Mouse (Mus musculus) Patski (cell line): Measurements from ENCODE around the gene Asb18. TPM values are rescaled to one million over a fixed set of nuclear protein-coding genes. Genes with fewer than 3 reads are reported as not detected.

Source experiments
- ATAC-seq: fragments of 100-300 bp; one replicate; pipeline ENCODE4 v1.8.0; 2021
- CTCF ChIA-PET: fragments of 350-600 bp; sonication (Branson Sonifier 250); formaldehyde crosslinking; loops from one replicate; lab custom pipeline; 2022; ENCODE audit warnings: inconsistent platforms; lab: Charles Lee
- POLR2A ChIA-PET: fragments of 350-600 bp; sonication (Branson Sonifier 250); formaldehyde crosslinking; loops from one replicate; lab custom pipeline; 2022; ENCODE audit warnings: antibody characterized with exemption, inconsistent platforms; lab: Charles Lee
- DNase-seq: peaks from one replicate; pipeline ENCODE4 v3.0.0-alpha.2; 2011; ENCODE audit warnings: low read depth, low spot score
- H3K27me3 ChIP-seq: fragments of 371-371 bp; one replicate; pipeline ENCODE4 v1.5.1; 2021
- CTCF ChIP-seq: fragments of 100-300 bp; IDR thresholded peaks from one replicate; pipeline ENCODE4 v1.5.1; 2021
- in situ Hi-C: fragments of 300-500 bp; cut with MboI; formaldehyde crosslinking; loops from 3 replicates; pipeline ENCODE4 v1.11.1; 2018; ENCODE audit warnings: low pct_unique_long_range_greater_than_20kb, mixed read lengths
- polyA plus RNA-seq: library from polyadenylated mRNA; unstranded; gene quantifications from one replicate; pipeline ENCODE4 v1.2.3, GENCODE M21; 2021

Gene Asb18
- polyA plus RNA-seq, 1 experiment from 2014 or later, result not detected

GRCm38 (mm10) chr1:89934316-89935260 is 79.9 kb downstream of the Asb18 start:
- ATAC-seq (no peak), DNase-seq (no peak)
- no peak for TF ChIP-seq CTCF
- POLR2A ChIA-PET, result no interaction called here
- in situ Hi-C loops, result loop anchor here (5.0 kb wide), 2 partner anchors 162 to 292 kb away; no protein-coding TSS in a partner anchor
- CTCF ChIA-PET, result no interaction called here
- peaks cover 5% of the 10 kb centered on the region for H3K27me3 ChIP-seq

DNA sequence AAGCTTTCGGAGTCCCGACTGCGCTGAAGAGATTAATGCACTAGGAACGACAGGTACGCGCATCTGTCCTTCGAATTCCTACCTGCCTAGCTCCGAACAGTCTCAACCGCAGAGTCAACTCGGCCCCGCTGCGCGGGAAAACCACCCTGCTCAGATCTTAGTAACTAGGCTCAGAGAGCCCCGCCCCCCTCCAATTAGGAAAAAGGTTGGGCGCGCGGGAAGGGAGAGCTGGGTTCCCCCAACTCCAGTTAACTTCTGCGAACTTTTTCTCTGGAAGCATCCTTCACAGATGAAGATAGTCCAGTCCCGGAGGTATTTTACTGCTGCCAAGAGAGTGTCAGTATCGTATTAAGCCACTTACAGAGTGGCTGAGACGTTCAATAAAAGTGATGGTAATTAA is 80.7 kb downstream of the Asb18 start:
- ATAC-seq (no peak), DNase-seq (no peak)
- POLR2A ChIA-PET, result interaction anchor here (1.0 kb wide), 1 partner anchor 9 kb away, joined by 7 read pairs; no protein-coding TSS in a partner anchor
- H3K27me3 ChIP-seq, result peaks cover 6% of the 10 kb centered on the region
- TF ChIP-seq CTCF, result no peak
- in situ Hi-C loops, result loop anchor here (5.0 kb wide), 2 partner anchors 161 to 291 kb away; no protein-coding TSS in a partner anchor
- CTCF ChIA-PET, result no interaction called here

DNA sequence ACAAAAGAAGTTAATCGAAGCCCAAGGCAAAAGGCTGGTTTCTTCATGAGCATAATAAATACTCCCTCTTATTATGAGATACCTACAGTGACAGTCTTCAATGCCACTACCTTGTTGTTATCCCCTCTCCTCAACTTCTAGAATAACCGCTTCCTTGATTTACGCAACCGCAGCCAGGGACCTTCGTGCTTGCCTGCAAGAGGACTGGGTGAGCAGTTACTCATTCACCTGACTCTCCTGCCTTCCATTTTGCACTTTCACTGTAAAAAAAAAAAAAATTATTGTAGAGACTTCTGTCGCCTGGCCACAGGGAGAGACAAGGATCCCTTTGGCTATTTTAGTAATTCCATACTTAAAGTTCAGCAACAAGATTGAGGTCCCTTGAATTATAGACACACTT is 81.4 kb downstream of the Asb18 start:
- in situ Hi-C loops, result loop anchor here (5.0 kb wide), 2 partner anchors 161 to 291 kb away; no protein-coding TSS in a partner anchor
- peaks cover 8% of the 10 kb centered on the region for H3K27me3 ChIP-seq
- ChIA-PET CTCF (interaction anchor here (1.1 kb wide), 1 partner anchor 287 kb away, joined by 3 read pairs; no protein-coding TSS in a partner anchor), POLR2A (interaction anchor here (1.0 kb wide), 1 partner anchor 9 kb away, joined by 7 read pairs; no protein-coding TSS in a partner anchor)
- DNase-seq (no peak), ATAC-seq (no peak)
- TF ChIP-seq CTCF, result no peak

- ChIA-PET POLR2A (no interaction called here), CTCF (interaction anchor here (1.1 to 1.5 kb wide), 2 partner anchors 169 to 286 kb away, joined by 3 read pairs; no protein-coding TSS in a partner anchor)
- no peak for TF ChIP-seq CTCF
- in situ Hi-C loops, result loop anchor here (5.0 kb wide), 2 partner anchors 160 to 290 kb away; no protein-coding TSS in a partner anchor
- no peak for DNase-seq
- ATAC-seq, result no peak
- peaks cover 8% of the 10 kb centered on the region for H3K27me3 ChIP-seq
These were observed 81.8 kb downstream of the Asb18 start for GRCm38 (mm10) chr1:89932616-89933015.

DNA sequence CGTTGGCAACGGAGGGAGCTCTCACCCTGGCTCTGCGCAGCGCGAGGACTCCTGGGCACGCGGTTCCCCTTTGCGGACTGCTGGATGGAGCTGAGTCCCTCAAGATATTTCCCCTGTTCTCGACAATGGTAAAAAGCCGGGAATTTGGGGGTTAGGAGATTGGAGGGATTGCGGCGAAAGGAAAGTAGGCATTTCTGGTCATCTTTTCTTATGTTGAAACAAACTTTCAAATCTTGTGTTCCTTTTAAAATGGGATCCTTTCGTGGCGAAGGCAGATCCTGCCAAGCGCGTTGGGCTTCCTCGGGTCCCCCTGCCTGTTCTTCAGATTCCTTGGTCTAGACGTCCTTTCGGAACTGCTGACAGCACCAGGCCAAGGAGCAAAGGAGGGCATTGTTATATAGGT is 82.4 kb downstream of the Asb18 start:
- no peak for TF ChIP-seq CTCF
- CTCF ChIA-PET, result interaction anchor here (1.1 to 1.5 kb wide), 2 partner anchors 168 to 286 kb away, joined by 3 read pairs; no protein-coding TSS in a partner anchor
- H3K27me3 ChIP-seq, result peaks cover 8% of the 10 kb centered on the region
- no peak for DNase-seq
- no peak for ATAC-seq
- in situ Hi-C loops, result loop anchor here (5.0 kb wide), 2 partner anchors 160 to 290 kb away; no protein-coding TSS in a partner anchor
- POLR2A ChIA-PET, result no interaction called here

DNA sequence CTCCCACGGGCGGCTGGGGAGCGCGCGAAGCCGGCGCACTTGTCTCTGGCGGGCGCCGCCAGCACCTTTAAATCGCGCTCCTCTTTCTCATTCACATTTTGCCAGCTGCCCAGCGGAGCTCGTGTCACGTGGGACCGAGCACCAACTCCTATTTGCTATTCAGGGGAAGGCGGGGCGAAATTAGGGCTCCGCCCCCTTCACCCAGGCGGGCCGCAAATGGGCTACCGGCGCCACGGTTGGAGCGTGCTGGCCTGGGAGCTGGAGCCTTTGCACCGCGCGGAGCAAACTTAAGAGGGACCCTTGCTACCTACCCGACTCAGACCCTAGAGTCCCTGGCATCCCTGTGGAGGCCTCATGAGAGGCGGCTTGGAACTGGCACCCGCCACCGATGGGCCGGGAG is 83.3 kb downstream of the Asb18 start, which contains the start of gene Gbx2:
Gene Gbx2 (minus strand): TSS at position 60 of the 400 bp plus-strand sequence.
- TF ChIP-seq CTCF, result no peak
- ATAC-seq, result peak; percentile 22
- ChIA-PET POLR2A (no interaction called here), CTCF (interaction anchor here (1.5 kb wide), 1 partner anchor 167 kb away, joined by 3 read pairs; no protein-coding TSS in a partner anchor)
- in situ Hi-C loops, result loop anchor here (5.0 kb wide), 2 partner anchors 159 to 289 kb away; no protein-coding TSS in a partner anchor
- peaks cover 8% of the 10 kb centered on the region for H3K27me3 ChIP-seq
- DNase-seq, result peak; percentile 31

DNA sequence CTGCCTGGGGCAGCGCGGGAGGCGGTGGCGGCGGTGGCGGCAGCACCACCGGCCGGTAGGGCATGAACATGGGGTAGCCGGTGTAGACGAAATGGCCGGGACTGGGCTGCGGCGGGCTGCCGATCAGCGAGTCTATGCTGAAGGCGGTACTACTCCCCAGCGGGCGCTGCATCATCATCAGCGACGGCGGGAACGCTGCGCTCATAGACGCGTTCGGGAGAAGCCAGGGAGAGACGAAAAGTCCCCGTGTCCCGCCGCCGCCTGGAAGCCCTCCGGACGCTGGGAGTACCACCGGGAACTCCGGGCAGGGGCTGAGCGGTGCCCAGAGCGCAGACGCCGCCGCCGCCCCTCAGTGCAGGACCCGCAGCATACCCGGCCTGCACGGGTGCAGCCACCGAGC is 83.9 kb downstream of the Asb18 start:
- peaks cover 8% of the 10 kb centered on the region for H3K27me3 ChIP-seq
- TF ChIP-seq CTCF, result no peak
- ChIA-PET CTCF (no interaction called here), POLR2A (interaction anchor here (0.7 kb wide), 1 partner anchor 130 kb away, joined by 3 read pairs; no protein-coding TSS in a partner anchor)
- in situ Hi-C loops, result loop anchor here (5.0 kb wide), 2 partner anchors 158 to 288 kb away; no protein-coding TSS in a partner anchor
- peak; percentile 4 for ATAC-seq
- no peak for DNase-seq

DNA sequence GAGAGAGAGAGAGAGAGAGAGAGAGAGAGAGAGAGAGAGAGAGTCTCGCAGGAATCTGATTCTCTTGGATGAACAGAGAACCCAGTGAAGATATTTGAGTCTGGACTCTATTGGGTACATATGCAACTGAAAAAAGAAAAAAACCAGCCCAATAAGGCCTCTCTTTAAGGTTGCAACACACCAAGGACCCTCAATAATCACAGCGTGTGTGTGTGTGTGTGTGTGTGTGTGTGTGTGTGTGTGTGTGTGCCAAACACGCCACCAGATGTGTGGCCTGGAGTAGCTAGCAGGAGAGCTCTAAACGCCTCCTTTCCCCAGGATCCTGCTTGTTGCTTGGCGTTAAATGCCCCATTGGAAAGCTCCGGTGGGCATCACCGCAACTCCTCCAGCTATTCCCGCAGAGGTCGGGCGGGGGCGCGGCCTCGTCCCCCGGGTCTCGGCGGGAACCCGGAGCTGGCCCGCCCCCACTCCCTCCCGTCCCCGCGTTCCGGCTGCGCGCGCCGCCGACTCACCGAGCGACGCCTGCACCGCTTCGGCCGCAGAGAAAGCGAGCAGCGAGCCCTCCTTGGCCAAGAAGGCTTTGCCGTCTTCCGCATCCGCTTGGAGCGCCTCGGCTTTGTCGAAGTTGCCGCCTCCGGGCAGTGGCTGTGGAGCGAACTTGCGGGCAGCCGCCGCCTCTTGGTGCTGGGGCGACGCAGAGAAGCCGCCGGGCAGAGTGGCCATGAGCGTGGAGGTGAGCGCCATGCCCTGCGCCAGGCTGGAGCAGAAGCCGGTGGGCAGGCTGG is 84.6 kb downstream of the Asb18 start:
- DNase-seq (no peak), ATAC-seq (no peak)

DNA sequence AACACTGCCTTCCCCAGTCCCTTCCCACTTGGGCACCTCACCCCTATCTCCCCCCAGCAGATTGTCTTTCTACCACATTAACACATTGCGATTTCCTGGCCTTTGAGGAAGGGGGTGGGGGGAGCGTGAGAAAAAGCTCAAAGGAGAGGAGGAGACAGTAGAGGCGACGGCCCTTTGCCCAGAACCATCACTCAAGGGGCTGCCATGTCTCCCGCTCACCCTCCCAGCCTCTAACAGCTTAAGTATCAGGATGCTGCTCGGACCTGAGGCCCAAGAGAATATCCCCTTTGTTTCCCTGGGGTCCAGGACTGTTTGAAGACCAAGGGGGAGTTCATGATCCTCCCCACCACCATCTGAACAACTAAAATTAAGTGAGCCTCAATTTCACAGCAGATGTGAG is 85.3 kb downstream of the Asb18 start:
- no peak for TF ChIP-seq CTCF
- CTCF ChIA-PET, result interaction anchor here (1.7 kb wide), 1 partner anchor 11 kb away, joined by 3 read pairs; no protein-coding TSS in a partner anchor
- POLR2A ChIA-PET, result no interaction called here
- in situ Hi-C loops, result no loop called here
- peaks cover 8% of the 10 kb centered on the region for H3K27me3 ChIP-seq
- no peak for DNase-seq
- ATAC-seq, result no peak

More for the DNA sequence above, 84.6 kb downstream of the Asb18 start:
- CTCF ChIA-PET, result no interaction called here
- in situ Hi-C loops, result loop anchor here (5.0 kb wide), 2 partner anchors 158 to 288 kb away; no protein-coding TSS in a partner anchor
- POLR2A ChIA-PET, result interaction anchor here (0.7 kb wide), 1 partner anchor 130 kb away, joined by 3 read pairs; no protein-coding TSS in a partner anchor
- TF ChIP-seq CTCF, result no peak
- H3K27me3 ChIP-seq, result peaks cover 8% of the 10 kb centered on the region
